Comparison of ENCODE assay signal across 27 mouse cellular contexts in the genomic region with DNA sequence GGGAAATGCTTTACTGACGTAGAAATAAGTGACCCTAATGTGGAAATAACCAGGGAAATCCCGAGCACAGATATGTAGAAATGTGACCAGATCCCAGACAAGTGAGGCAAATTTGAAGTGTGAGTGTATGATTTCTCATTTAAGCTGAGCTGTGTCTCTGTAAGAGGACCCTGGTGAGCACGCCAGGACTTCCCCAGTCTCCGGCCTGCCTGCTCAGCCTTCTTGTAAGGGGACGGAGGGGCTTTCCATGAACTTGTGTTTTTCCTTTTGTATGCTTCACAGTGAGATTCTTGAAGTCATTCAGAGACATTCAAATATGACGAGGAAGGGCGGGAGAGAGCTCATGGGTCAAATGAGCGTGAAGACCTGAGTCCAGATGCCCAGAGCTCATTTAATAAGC.
"Had no signal": no experiment of that assay in that cellular context is flagged by ENCODE, and none has a peak within 500 bp of the region (broad histone marks: within the 10 kb centered on the region; RNA-seq: fewer than 3 reads in every experiment).

No protein-coding gene starts in this region.

- H3K9me3 ChIP-seq: heart, embryonic 10.5 days; heart, embryonic 12.5 days; hindbrain, embryonic 10.5 days; hindbrain, embryonic 12.5 days; intestine, embryonic 15.5 days; limb, embryonic 13.5 days; limb, embryonic 15.5 days; liver, embryonic 12.5 days had no signal

- DNase-seq: gastrocnemius, adult 2 months; gastrocnemius, postnatal 10 days; gastrocnemius, postnatal 25 days; heart, adult 2 months; heart, postnatal 10 days; heart, postnatal 4 days; kidney, adult 18-20 months; kidney, adult 8-10 months; kidney, postnatal 10 days; kidney, postnatal 25 days; kidney, postnatal 4 days; layer of hippocampus, adult 9-11 months; layer of hippocampus, postnatal 36 days; left cerebral cortex, postnatal 4 days had no signal

- H3K4me2 ChIP-seq: heart, embryonic 12.5 days; hindbrain, embryonic 12.5 days; hindbrain, embryonic 14.5 days; intestine, embryonic 15.5 days; limb, embryonic 13.5 days; limb, embryonic 15.5 days; liver, embryonic 12.5 days had no signal

- H3K36me3 ChIP-seq: hindbrain, embryonic 12.5 days had no signal

- H3K27me3 ChIP-seq: heart, embryonic 12.5 days; hindbrain, embryonic 12.5 days; intestine, embryonic 15.5 days; limb, embryonic 13.5 days; limb, embryonic 15.5 days; liver, embryonic 12.5 days had no signal

- H3K4me1 ChIP-seq: heart, embryonic 12.5 days; intestine, embryonic 15.5 days; limb, embryonic 13.5 days; limb, embryonic 15.5 days; liver, embryonic 12.5 days had no signal

- ATAC-seq: hindbrain, embryonic 16.5 days; intestine, embryonic 15.5 days; intestine, postnatal 0 days; liver, embryonic 12.5 days had no signal

- H3K27ac ChIP-seq: gastrocnemius, adult 2 months; heart, adult 2 months; heart, embryonic 10.5 days; hindbrain, embryonic 10.5 days; hindbrain, embryonic 12.5 days; hindbrain, embryonic 14.5 days; intestine, embryonic 15.5 days; layer of hippocampus, adult 2 months; limb, embryonic 13.5 days; limb, embryonic 15.5 days; liver, embryonic 12.5 days; liver, embryonic 14.5 days had no signal

- H3K9ac ChIP-seq: heart, embryonic 12.5 days; hindbrain, embryonic 12.5 days; hindbrain, embryonic 14.5 days; intestine, embryonic 15.5 days; limb, embryonic 13.5 days; limb, embryonic 15.5 days; liver, embryonic 12.5 days; liver, embryonic 14.5 days had no signal

- H3K4me3 ChIP-seq: gastrocnemius, adult 2 months; heart, adult 2 months; heart, embryonic 10.5 days; heart, embryonic 12.5 days; hindbrain, embryonic 10.5 days; hindbrain, embryonic 12.5 days; intestine, embryonic 15.5 days; layer of hippocampus, adult 2 months; limb, embryonic 13.5 days; limb, embryonic 15.5 days; liver, embryonic 12.5 days had no signal
